In genomic region chr5:134359101-134359500, GRCm38 (mm10) we compare ENCODE assay signal across 19 mouse cellular contexts.
"Had no signal": no experiment of that assay in that cellular context is flagged by ENCODE, and none has a peak within 500 bp of the region (broad histone marks: within the 10 kb centered on the region; RNA-seq: fewer than 3 reads in every experiment).

No protein-coding gene starts in this region.

- H3K4me3 ChIP-seq: liver, embryonic 15.5 days; lung, embryonic 15.5 days; megakaryocyte, embryonic 14.5 days; midbrain, embryonic 12.5 days; neural tube, embryonic 12.5 days; stomach, embryonic 15.5 days had no signal

- H3K9ac ChIP-seq: liver, embryonic 15.5 days; liver, postnatal 0 days; lung, embryonic 15.5 days; midbrain, embryonic 12.5 days; neural tube, embryonic 12.5 days; stomach, embryonic 15.5 days had no signal

- DNase-seq: liver, postnatal 0 days; lung, adult 2 months; lung, postnatal 14 days; lung, postnatal 36 days; midbrain, embryonic 14.5 days; right cerebral cortex, postnatal 14 days; thymus, adult 18-20 months; thymus, postnatal 14 days; thymus, postnatal 36 days had no signal

- ATAC-seq: liver, postnatal 0 days; lung, postnatal 0 days; midbrain, embryonic 16.5 days had no signal

- H3K4me2 ChIP-seq: liver, embryonic 15.5 days; lung, embryonic 15.5 days; midbrain, embryonic 12.5 days; neural tube, embryonic 12.5 days; stomach, embryonic 15.5 days had no signal

- H3K9me3 ChIP-seq: liver, embryonic 15.5 days; lung, embryonic 15.5 days; megakaryocyte, embryonic 14.5 days; midbrain, embryonic 12.5 days; neural tube, embryonic 12.5 days; stomach, embryonic 15.5 days had no signal

- H3K27me3 ChIP-seq: liver, embryonic 15.5 days; lung, embryonic 15.5 days; megakaryocyte, embryonic 14.5 days; midbrain, embryonic 12.5 days; neural tube, embryonic 12.5 days; stomach, embryonic 15.5 days had no signal

- H3K27ac ChIP-seq: liver, embryonic 15.5 days; lung, embryonic 15.5 days; macrophage; midbrain, embryonic 12.5 days; neural tube, embryonic 12.5 days; stomach, embryonic 15.5 days; stomach, postnatal 0 days had no signal

- H3K4me1 ChIP-seq: liver, embryonic 15.5 days; lung, embryonic 15.5 days; megakaryocyte, embryonic 14.5 days; midbrain, embryonic 12.5 days; neural tube, embryonic 12.5 days; stomach, embryonic 15.5 days had no signal
